Mouse (Mus musculus): ENCODE results near the gene Adcy7. TPM values are rescaled to one million over a fixed set of nuclear protein-coding genes. Genes with fewer than 3 reads are reported as not detected.
A peak's percentile ranks its signal among the peaks of the same experiment; 100 is the strongest.

Gene Adcy7
- polyA plus RNA-seq, 1 experiment from 2014 or later, result 2.9 TPM

GRCm38 (mm10) chr8:88258024-88258423, 14.2 kb upstream of the Adcy7 start:
- no peaks in the 10 kb centered on the region for H3K9me3 ChIP-seq
- H3K9ac ChIP-seq (replicated peaks), result no peak overlapping the region
- no peak overlapping the region for H3K4me2 ChIP-seq (replicated peaks)
- no peak overlapping the region for H3K4me3 ChIP-seq
- peaks cover 14% of the 10 kb centered on the region for H3K36me3 ChIP-seq
- H3K27ac ChIP-seq (replicated peaks), result no peak overlapping the region
- WGBS, result 41% methylated on average over 6 of the region's 6 CpGs
- H3K27me3 ChIP-seq, result no peaks in the 10 kb centered on the region
- 0 out of 2 replicates have a peak, but pooled peaks cover 3% of the 10 kb centered on the region for H3K4me1 ChIP-seq
- no peak for ATAC-seq (ENCODE audit: low FRiP score, low read depth)

- Histone ChIP-seq H3K27ac (replicated peaks) (no peak overlapping the region), H3K9ac (replicated peaks) (no peak overlapping the region), H3K9me3 (no peaks in the 10 kb centered on the region), H3K4me1 (0 out of 2 replicates have a peak, but pooled peaks cover 6% of the 10 kb centered on the region), H3K4me2 (replicated peaks) (no peak overlapping the region), H3K27me3 (no peaks in the 10 kb centered on the region), H3K36me3 (peaks cover 14% of the 10 kb centered on the region), H3K4me3 (no peak overlapping the region)
- WGBS, result 55% methylated on average over 11 of the region's 11 CpGs
- ATAC-seq (ENCODE audit: low FRiP score, low read depth), result no peak
Measured at GRCm38 (mm10) chr8:88258544-88258943, 13.7 kb upstream of the Adcy7 start.

- H3K9ac ChIP-seq (replicated peaks), result no peak overlapping the region
- H3K4me3 ChIP-seq, result no peak overlapping the region
- peaks cover 8% of the 10 kb centered on the region; the same call in 1 of the 2 replicates for H3K4me1 ChIP-seq
- no peak for ATAC-seq (ENCODE audit: low FRiP score, low read depth)
- 91% methylated on average over 7 of the region's 7 CpGs for WGBS
- peaks cover 8% of the 10 kb centered on the region; the same call in 1 of the 2 replicates for H3K36me3 ChIP-seq
- no peaks in the 10 kb centered on the region for H3K27me3 ChIP-seq
- no peaks in the 10 kb centered on the region for H3K9me3 ChIP-seq
- H3K4me2 ChIP-seq (replicated peaks), result no peak overlapping the region
- H3K27ac ChIP-seq (replicated peaks), result no peak overlapping the region
Measured at GRCm38 (mm10) chr8:88260466-88260980, 11.7 kb upstream of the Adcy7 start.

- H3K27me3 ChIP-seq, result no peaks in the 10 kb centered on the region
- WGBS, result 56% methylated on average over 14 of the region's 14 CpGs
- no peak overlapping the region for H3K9ac ChIP-seq (replicated peaks)
- ATAC-seq (ENCODE audit: low FRiP score, low read depth), result no peak
- H3K9me3 ChIP-seq, result no peaks in the 10 kb centered on the region
- no peak overlapping the region for H3K27ac ChIP-seq (replicated peaks)
- H3K4me2 ChIP-seq (replicated peaks), result no peak overlapping the region
- peaks cover 9% of the 10 kb centered on the region; the same call in 1 of the 2 replicates for H3K4me1 ChIP-seq
- peaks cover 8% of the 10 kb centered on the region; the same call in 1 of the 2 replicates for H3K36me3 ChIP-seq
- no peak overlapping the region for H3K4me3 ChIP-seq
Measured at GRCm38 (mm10) chr8:88262831-88263635, 9.2 kb upstream of the Adcy7 start.

GRCm38 (mm10) chr8:88265511-88265910, 6.7 kb upstream of the Adcy7 start:
- Histone ChIP-seq H3K9me3 (no peaks in the 10 kb centered on the region), H3K4me2 (replicated peaks) (no peak overlapping the region), H3K36me3 (peaks cover 3% of the 10 kb centered on the region; the same call in 1 of the 2 replicates), H3K4me3 (no peak overlapping the region), H3K27me3 (peaks cover 2% of the 10 kb centered on the region; the same call in 1 of the 2 replicates), H3K9ac (replicated peaks) (no peak overlapping the region), H3K4me1 (peaks cover 9% of the 10 kb centered on the region; the same call in 1 of the 2 replicates), H3K27ac (replicated peaks) (no peak overlapping the region)
- ATAC-seq (ENCODE audit: low FRiP score, low read depth), result no peak
- WGBS, result 8% methylated on average over 2 of the region's 2 CpGs

GRCm38 (mm10) chr8:88266170-88266800, 5.9 kb upstream of the Adcy7 start:
- no peaks in the 10 kb centered on the region for H3K9me3 ChIP-seq
- no peaks in the 10 kb centered on the region for H3K36me3 ChIP-seq

GRCm38 (mm10) chr8:88266801-88267403, 5.3 kb upstream of the Adcy7 start:
- no peaks in the 10 kb centered on the region for H3K9me3 ChIP-seq
- no peak overlapping the region for H3K4me3 ChIP-seq
- H3K4me1 ChIP-seq, result peaks cover 9% of the 10 kb centered on the region
- H3K4me2 ChIP-seq (replicated peaks), result no peak overlapping the region
- no peak overlapping the region for H3K27ac ChIP-seq (replicated peaks)
- 88% methylated on average over 14 of the region's 14 CpGs for WGBS
- ATAC-seq (ENCODE audit: low FRiP score, low read depth), result no peak
- H3K36me3 ChIP-seq, result no peaks in the 10 kb centered on the region
- H3K27me3 ChIP-seq, result peaks cover 16% of the 10 kb centered on the region
- no peak overlapping the region for H3K9ac ChIP-seq (replicated peaks)

More at GRCm38 (mm10) chr8:88266170-88266800, 5.9 kb upstream of the Adcy7 start:
- Histone ChIP-seq H3K27ac (replicated peaks) (no peak overlapping the region), H3K27me3 (peaks cover 9% of the 10 kb centered on the region), H3K4me1 (peaks cover 9% of the 10 kb centered on the region; the same call in 1 of the 2 replicates), H3K4me2 (replicated peaks) (no peak overlapping the region), H3K4me3 (no peak overlapping the region), H3K9ac (replicated peaks) (no peak overlapping the region)
- WGBS, result 48% methylated on average over 10 of the region's 10 CpGs
- ATAC-seq (ENCODE audit: low FRiP score, low read depth), result no peak

- H3K4me1 ChIP-seq, result peaks cover 16% of the 10 kb centered on the region
- WGBS, result 59% methylated on average over 7 of the region's 7 CpGs
- H3K27ac ChIP-seq (replicated peaks), result no peak overlapping the region
- H3K36me3 ChIP-seq, result no peaks in the 10 kb centered on the region
- ATAC-seq (ENCODE audit: low FRiP score, low read depth), result no peak
- no peak overlapping the region for H3K4me2 ChIP-seq (replicated peaks)
- no peak overlapping the region for H3K4me3 ChIP-seq
- H3K27me3 ChIP-seq, result peaks cover 39% of the 10 kb centered on the region
- no peak overlapping the region for H3K9ac ChIP-seq (replicated peaks)
- H3K9me3 ChIP-seq, result no peaks in the 10 kb centered on the region
Measured at GRCm38 (mm10) chr8:88269107-88269875, 2.9 kb upstream of the Adcy7 start.

- H3K4me1 ChIP-seq, result peaks cover 16% of the 10 kb centered on the region
- H3K4me3 ChIP-seq, result no peak overlapping the region
- ATAC-seq (ENCODE audit: low FRiP score, low read depth), result no peak
- H3K27ac ChIP-seq (replicated peaks), result no peak overlapping the region
- H3K36me3 ChIP-seq, result no peaks in the 10 kb centered on the region
- H3K9me3 ChIP-seq, result no peaks in the 10 kb centered on the region
- peaks cover 45% of the 10 kb centered on the region for H3K27me3 ChIP-seq
- WGBS, result 73% methylated on average over 3 of the region's 3 CpGs
- no peak overlapping the region for H3K4me2 ChIP-seq (replicated peaks)
- no peak overlapping the region for H3K9ac ChIP-seq (replicated peaks)
Measured at GRCm38 (mm10) chr8:88270086-88270485, 2.1 kb upstream of the Adcy7 start.

GRCm38 (mm10) chr8:88273051-88273430, 838 bp downstream of the Adcy7 start:
- Histone ChIP-seq H3K27ac (replicated peaks) (no peak overlapping the region), H3K4me3 (0 out of 2 replicates have a peak overlapping the region, but pooled peaks have one; percentile 47), H3K9me3 (no peaks in the 10 kb centered on the region), H3K36me3 (no peaks in the 10 kb centered on the region), H3K27me3 (peaks cover 45% of the 10 kb centered on the region), H3K4me1 (peaks cover 10% of the 10 kb centered on the region), H3K4me2 (replicated peaks) (peak overlapping the region; percentile 83), H3K9ac (replicated peaks) (peak overlapping the region; percentile 65; the same call in 1 of the 2 replicates)
- ATAC-seq (ENCODE audit: low FRiP score, low read depth), result no peak
- 71% methylated on average over 7 of the region's 7 CpGs for WGBS

GRCm38 (mm10) chr8:88274090-88274489, 1.9 kb downstream of the Adcy7 start:
- 87% methylated on average over 5 of the region's 5 CpGs for WGBS
- Histone ChIP-seq H3K27me3 (peaks cover 45% of the 10 kb centered on the region), H3K4me1 (peaks cover 10% of the 10 kb centered on the region), H3K4me2 (replicated peaks) (no peak overlapping the region), H3K36me3 (no peaks in the 10 kb centered on the region), H3K4me3 (no peak overlapping the region), H3K9me3 (no peaks in the 10 kb centered on the region), H3K9ac (replicated peaks) (no peak overlapping the region), H3K27ac (replicated peaks) (no peak overlapping the region)
- no peak for ATAC-seq (ENCODE audit: low FRiP score, low read depth)
